Mouse (Mus musculus): Measurements from ENCODE around the gene Tspan18. TPM values are rescaled to one million over a fixed set of nuclear protein-coding genes. Genes with fewer than 3 reads are reported as not detected.

Tspan18 gene
- polyA plus RNA-seq, 1 experiment from 2014 or later: 36.1 TPM

GRCm38 (mm10) chr2:93291186-93291926, 42.9 kb downstream of the Tspan18 start:
- ATAC-seq (replicated peaks; ENCODE audit: low FRiP score, low TSS enrichment, low read depth) (no peak), DNase-seq (ENCODE audit: low spot score) (no peak)
- Histone ChIP-seq H3K27me3 (replicated peaks; ENCODE audit: control insufficient read depth, insufficient read depth, low read length) (no peaks in the 10 kb centered on the region), H3K4me1 (replicated peaks; ENCODE audit: control insufficient read depth, insufficient read depth, low read length) (peaks cover 20% of the 10 kb centered on the region), H3K36me3 (ENCODE audit: control insufficient read depth, insufficient read depth, low read length) (0 out of 2 replicates have a peak, but pooled peaks cover 7% of the 10 kb centered on the region), H3K27ac (ENCODE audit: low read depth) (no peak overlapping the region), H3K9me3 (ENCODE audit: control insufficient read depth, low read length) (no peaks in the 10 kb centered on the region), H3K4me2 (ENCODE audit: low read length) (no peak overlapping the region), H3K4me3 (ENCODE audit: low read depth, low read length) (no peak overlapping the region), H3K9ac (ENCODE audit: low read length) (no peak overlapping the region)
- WGBS: 79% methylated on average over 13 of the region's 13 CpGs

GRCm38 (mm10) chr2:93290345-93291118, 43.8 kb downstream of the Tspan18 start:
- no peak overlapping the region for H3K4me2 ChIP-seq (ENCODE audit: low read length)
- H3K4me3 ChIP-seq (ENCODE audit: low read depth, low read length): no peak overlapping the region
- ATAC-seq (replicated peaks; ENCODE audit: low FRiP score, low TSS enrichment, low read depth): 0 out of 2 replicates have a peak, but pooled peaks have one; percentile 30
- 0 out of 2 replicates have a peak, but pooled peaks cover 7% of the 10 kb centered on the region for H3K36me3 ChIP-seq (ENCODE audit: control insufficient read depth, insufficient read depth, low read length)
- no peak overlapping the region for H3K9ac ChIP-seq (ENCODE audit: low read length)
- WGBS: 40% methylated on average over 7 of the region's 7 CpGs
- no peak overlapping the region for H3K27ac ChIP-seq (ENCODE audit: low read depth)
- no peaks in the 10 kb centered on the region for H3K27me3 ChIP-seq (replicated peaks; ENCODE audit: control insufficient read depth, insufficient read depth, low read length)
- H3K9me3 ChIP-seq (ENCODE audit: control insufficient read depth, low read length): no peaks in the 10 kb centered on the region
- DNase-seq (ENCODE audit: low spot score): no peak
- peaks cover 28% of the 10 kb centered on the region for H3K4me1 ChIP-seq (replicated peaks; ENCODE audit: control insufficient read depth, insufficient read depth, low read length)

- Histone ChIP-seq H3K27ac (ENCODE audit: low read depth) (no peak overlapping the region), H3K4me3 (ENCODE audit: low read depth, low read length) (no peak overlapping the region), H3K4me2 (ENCODE audit: low read length) (no peak overlapping the region), H3K36me3 (ENCODE audit: control insufficient read depth, insufficient read depth, low read length) (0 out of 2 replicates have a peak, but pooled peaks cover 5% of the 10 kb centered on the region), H3K9me3 (ENCODE audit: control insufficient read depth, low read length) (no peaks in the 10 kb centered on the region), H3K27me3 (replicated peaks; ENCODE audit: control insufficient read depth, insufficient read depth, low read length) (no peaks in the 10 kb centered on the region), H3K9ac (ENCODE audit: low read length) (no peak overlapping the region), H3K4me1 (replicated peaks; ENCODE audit: control insufficient read depth, insufficient read depth, low read length) (peaks cover 42% of the 10 kb centered on the region)
- ATAC-seq (replicated peaks; ENCODE audit: low FRiP score, low TSS enrichment, low read depth) (no peak), DNase-seq (ENCODE audit: low spot score) (no peak)
- 69% methylated on average over 10 of the region's 10 CpGs for WGBS
Measured at GRCm38 (mm10) chr2:93289161-93289560, 45.1 kb downstream of the Tspan18 start.

GRCm38 (mm10) chr2:93287348-93287747, 47.0 kb downstream of the Tspan18 start:
- no peak overlapping the region for H3K4me2 ChIP-seq (ENCODE audit: low read length)
- WGBS: 54% methylated on average over 4 of the region's 4 CpGs
- peaks cover 60% of the 10 kb centered on the region for H3K4me1 ChIP-seq (replicated peaks; ENCODE audit: control insufficient read depth, insufficient read depth, low read length)
- H3K4me3 ChIP-seq (ENCODE audit: low read depth, low read length): no peak overlapping the region
- no peak for DNase-seq (ENCODE audit: low spot score)
- H3K9me3 ChIP-seq (ENCODE audit: control insufficient read depth, low read length): no peaks in the 10 kb centered on the region
- no peaks in the 10 kb centered on the region for H3K27me3 ChIP-seq (replicated peaks; ENCODE audit: control insufficient read depth, insufficient read depth, low read length)
- H3K9ac ChIP-seq (ENCODE audit: low read length): no peak overlapping the region
- ATAC-seq (replicated peaks; ENCODE audit: low FRiP score, low TSS enrichment, low read depth): no peak
- peak overlapping the region; percentile 1; the same call in 1 of the 2 replicates for H3K27ac ChIP-seq (ENCODE audit: low read depth)
- H3K36me3 ChIP-seq (ENCODE audit: control insufficient read depth, insufficient read depth, low read length): no peaks in the 10 kb centered on the region

GRCm38 (mm10) chr2:93286742-93287141, 47.6 kb downstream of the Tspan18 start:
- no peak overlapping the region for H3K4me2 ChIP-seq (ENCODE audit: low read length)
- DNase-seq (ENCODE audit: low spot score): no peak
- H3K27ac ChIP-seq (ENCODE audit: low read depth): 0 out of 2 replicates have a peak overlapping the region, but pooled peaks have one; percentile 64
- 43% methylated on average over 4 of the region's 4 CpGs for WGBS
- H3K36me3 ChIP-seq (ENCODE audit: control insufficient read depth, insufficient read depth, low read length): no peaks in the 10 kb centered on the region
- no peak overlapping the region for H3K9ac ChIP-seq (ENCODE audit: low read length)
- H3K9me3 ChIP-seq (ENCODE audit: control insufficient read depth, low read length): no peaks in the 10 kb centered on the region
- no peaks in the 10 kb centered on the region for H3K27me3 ChIP-seq (replicated peaks; ENCODE audit: control insufficient read depth, insufficient read depth, low read length)
- H3K4me3 ChIP-seq (ENCODE audit: low read depth, low read length): no peak overlapping the region
- H3K4me1 ChIP-seq (replicated peaks; ENCODE audit: control insufficient read depth, insufficient read depth, low read length): peaks cover 66% of the 10 kb centered on the region
- ATAC-seq (replicated peaks; ENCODE audit: low FRiP score, low TSS enrichment, low read depth): no peak

- Histone ChIP-seq H3K4me1 (replicated peaks; ENCODE audit: control insufficient read depth, insufficient read depth, low read length) (peaks cover 67% of the 10 kb centered on the region), H3K27me3 (replicated peaks; ENCODE audit: control insufficient read depth, insufficient read depth, low read length) (no peaks in the 10 kb centered on the region), H3K36me3 (ENCODE audit: control insufficient read depth, insufficient read depth, low read length) (no peaks in the 10 kb centered on the region), H3K4me2 (ENCODE audit: low read length) (no peak overlapping the region), H3K9me3 (ENCODE audit: control insufficient read depth, low read length) (no peaks in the 10 kb centered on the region), H3K4me3 (ENCODE audit: low read depth, low read length) (no peak overlapping the region), H3K27ac (ENCODE audit: low read depth) (peak overlapping the region; percentile 64; the same call in 1 of the 2 replicates), H3K9ac (ENCODE audit: low read length) (no peak overlapping the region)
- WGBS: 61% methylated on average over 1 of the region's 2 CpGs
- DNase-seq (ENCODE audit: low spot score) (no peak), ATAC-seq (replicated peaks; ENCODE audit: low FRiP score, low TSS enrichment, low read depth) (no peak)
Measured at GRCm38 (mm10) chr2:93286321-93286720, 48.0 kb downstream of the Tspan18 start.

GRCm38 (mm10) chr2:93285842-93286241, 48.5 kb downstream of the Tspan18 start:
- Histone ChIP-seq H3K36me3 (ENCODE audit: control insufficient read depth, insufficient read depth, low read length) (no peaks in the 10 kb centered on the region), H3K4me1 (replicated peaks; ENCODE audit: control insufficient read depth, insufficient read depth, low read length) (peaks cover 67% of the 10 kb centered on the region), H3K9me3 (ENCODE audit: control insufficient read depth, low read length) (no peaks in the 10 kb centered on the region), H3K9ac (ENCODE audit: low read length) (no peak overlapping the region), H3K27ac (ENCODE audit: low read depth) (peak overlapping the region; percentile 64; the same call in 1 of the 2 replicates), H3K4me2 (ENCODE audit: low read length) (no peak overlapping the region), H3K4me3 (ENCODE audit: low read depth, low read length) (no peak overlapping the region), H3K27me3 (replicated peaks; ENCODE audit: control insufficient read depth, insufficient read depth, low read length) (no peaks in the 10 kb centered on the region)
- ATAC-seq (replicated peaks; ENCODE audit: low FRiP score, low TSS enrichment, low read depth) (no peak), DNase-seq (ENCODE audit: low spot score) (no peak)
- 54% methylated on average over 8 of the region's 8 CpGs for WGBS

DNA sequence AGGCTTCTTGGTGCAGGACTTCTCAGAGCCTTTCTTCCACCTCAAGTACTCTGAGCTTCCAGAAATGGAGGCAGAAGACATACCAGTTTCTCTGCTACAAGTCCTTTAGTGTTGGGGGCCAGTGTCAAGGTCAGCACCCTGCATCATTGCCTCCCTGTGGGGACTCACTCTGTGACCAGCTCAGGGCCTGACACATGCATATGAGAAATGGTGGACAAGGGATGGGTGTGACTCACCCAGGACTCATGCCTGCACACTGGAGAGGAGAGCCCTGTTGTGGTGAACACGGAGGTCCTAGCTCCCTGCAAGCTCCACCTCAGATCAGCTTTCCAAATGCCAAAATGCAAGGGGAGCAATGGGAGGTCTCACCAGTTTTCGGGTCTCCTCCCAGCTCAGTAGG, 49.7 kb downstream of the Tspan18 start:
- no peaks in the 10 kb centered on the region for H3K27me3 ChIP-seq (replicated peaks; ENCODE audit: control insufficient read depth, insufficient read depth, low read length)

More for the DNA sequence above, 49.7 kb downstream of the Tspan18 start:
- H3K9ac ChIP-seq (ENCODE audit: low read length): no peak overlapping the region
- DNase-seq (ENCODE audit: low spot score) (no peak), ATAC-seq (replicated peaks; ENCODE audit: low FRiP score, low TSS enrichment, low read depth) (no peak)
- H3K4me2 ChIP-seq (ENCODE audit: low read length): no peak overlapping the region
- H3K4me3 ChIP-seq (ENCODE audit: low read depth, low read length): no peak overlapping the region
- H3K27ac ChIP-seq (ENCODE audit: low read depth): peak overlapping the region; percentile 64
- H3K9me3 ChIP-seq (ENCODE audit: control insufficient read depth, low read length): no peaks in the 10 kb centered on the region
- no peaks in the 10 kb centered on the region for H3K36me3 ChIP-seq (ENCODE audit: control insufficient read depth, insufficient read depth, low read length)
- WGBS: 60% methylated on average over 2 of the region's 2 CpGs
- H3K4me1 ChIP-seq (replicated peaks; ENCODE audit: control insufficient read depth, insufficient read depth, low read length): peaks cover 62% of the 10 kb centered on the region
